Mouse (Mus musculus) ES-Bruce4 (cell line): ENCODE data around the gene Spesp1. TPM values are rescaled to one million over a fixed set of nuclear protein-coding genes. Genes with fewer than 3 reads are reported as not detected.

Source experiments
- H3K27ac ChIP-seq: 2 replicates; pipeline ENCODE4 v1.5.1; 2012; ENCODE audit warnings: low read length, inconsistent platforms; ENCODE audit not compliant: insufficient read depth
- H3K27me3 ChIP-seq: 2 replicates; pipeline ENCODE4 v1.6.1; 2012; ENCODE audit warnings: mild to moderate bottlenecking, low read length, inconsistent platforms; ENCODE audit not compliant: control insufficient read depth, poor library complexity, insufficient read depth, severe bottlenecking
- H3K36me3 ChIP-seq: 2 replicates; pipeline ENCODE4 v1.6.1; 2012; ENCODE audit warnings: inconsistent platforms, mild to moderate bottlenecking, low read length, moderate library complexity; ENCODE audit not compliant: control insufficient read depth, poor library complexity, insufficient read depth, severe bottlenecking
- H3K4me1 ChIP-seq: one replicate; pipeline ENCODE4 v1.8.1; 2011; ENCODE audit warnings: low read length; ENCODE audit not compliant: control insufficient read depth, insufficient read depth
- H3K4me3 ChIP-seq: 2 replicates; pipeline ENCODE4 v1.5.1; 2011; ENCODE audit warnings: low read depth, mild to moderate bottlenecking, low read length
- H3K9ac ChIP-seq: 2 replicates; pipeline ENCODE4 v1.6.1; 2012; ENCODE audit warnings: low read depth, mild to moderate bottlenecking, inconsistent platforms; ENCODE audit not compliant: poor library complexity, severe bottlenecking
- H3K9me3 ChIP-seq: replicated peaks from 2 replicates; pipeline ENCODE4 v1.6.1; 2012; ENCODE audit warnings: mild to moderate bottlenecking, low read length, inconsistent platforms; ENCODE audit not compliant: control insufficient read depth, poor library complexity, insufficient read depth, severe bottlenecking
- CTCF ChIP-seq: IDR thresholded peaks from one replicate; pipeline ENCODE4 v1.8.1; 2011; ENCODE audit warnings: low read depth, low read length
- EP300 ChIP-seq: IDR thresholded peaks from 2 replicates; pipeline ENCODE4 v1.6.1; 2011; ENCODE audit warnings: low read depth, low read length; ENCODE audit not compliant: insufficient read depth
- POLR2A ChIP-seq: IDR thresholded peaks from one replicate; pipeline ENCODE4 v1.8.1; 2011; ENCODE audit warnings: low read length; ENCODE audit not compliant: insufficient read depth
- polyA plus RNA-seq: library from polyadenylated mRNA; stranded (reverse); fragments of >200 nt; gene quantifications from 2 replicates; pipeline ENCODE4 v1.2.4, GENCODE M21; 2011; ENCODE audit warnings: low read depth; ENCODE audit not compliant: missing spikeins, insufficient read depth, insufficient read length

Gene Spesp1
- polyA plus RNA-seq, 1 experiment = not detected

GRCm38 (mm10) chr9:62255896-62256576 is 26.0 kb downstream of the Spesp1 start:
- H3K27ac ChIP-seq = no peak overlapping the region
- H3K9me3 ChIP-seq = no peaks in the 10 kb centered on the region
- H3K9ac ChIP-seq = no peak overlapping the region
- no peaks in the 10 kb centered on the region for H3K4me1 ChIP-seq
- no peaks in the 10 kb centered on the region for H3K36me3 ChIP-seq
- H3K4me3 ChIP-seq = no peak overlapping the region
- no peaks in the 10 kb centered on the region; the same call in 1 of the 2 replicates for H3K27me3 ChIP-seq
- TF ChIP-seq EP300 (no peak), CTCF (no peak), POLR2A (no peak)

- H3K9me3 ChIP-seq = no peaks in the 10 kb centered on the region
- no peaks in the 10 kb centered on the region; the same call in 1 of the 2 replicates for H3K27me3 ChIP-seq
- no peak overlapping the region for H3K4me3 ChIP-seq
- H3K4me1 ChIP-seq = no peaks in the 10 kb centered on the region
- H3K27ac ChIP-seq = no peak overlapping the region
- no peaks in the 10 kb centered on the region for H3K36me3 ChIP-seq
- H3K9ac ChIP-seq = no peak overlapping the region
- peak; percentile 31 for TF ChIP-seq CTCF
- TF ChIP-seq EP300 = no peak
- no peak for TF ChIP-seq POLR2A
Measured at GRCm38 (mm10) chr9:62253736-62254443, 28.1 kb downstream of the Spesp1 start.

- Histone ChIP-seq H3K9ac (no peak overlapping the region), H3K4me3 (no peak overlapping the region), H3K36me3 (no peaks in the 10 kb centered on the region), H3K27ac (no peak overlapping the region), H3K4me1 (no peaks in the 10 kb centered on the region), H3K9me3 (no peaks in the 10 kb centered on the region), H3K27me3 (no peaks in the 10 kb centered on the region; the same call in 1 of the 2 replicates)
- TF ChIP-seq POLR2A = no peak
- no peak for TF ChIP-seq CTCF
- TF ChIP-seq EP300 = no peak
Measured at GRCm38 (mm10) chr9:62250296-62250695, 31.7 kb downstream of the Spesp1 start.

- TF ChIP-seq POLR2A (no peak), CTCF (no peak), EP300 (no peak)
- Histone ChIP-seq H3K36me3 (no peaks in the 10 kb centered on the region), H3K4me3 (no peak overlapping the region), H3K27ac (no peak overlapping the region), H3K9me3 (no peaks in the 10 kb centered on the region), H3K27me3 (no peaks in the 10 kb centered on the region), H3K9ac (no peak overlapping the region), H3K4me1 (no peaks in the 10 kb centered on the region)
Measured at GRCm38 (mm10) chr9:62246380-62246942, 35.5 kb downstream of the Spesp1 start.

- Histone ChIP-seq H3K4me1 (no peaks in the 10 kb centered on the region), H3K9me3 (no peaks in the 10 kb centered on the region), H3K36me3 (no peaks in the 10 kb centered on the region), H3K4me3 (no peak overlapping the region), H3K27ac (no peak overlapping the region), H3K9ac (no peak overlapping the region), H3K27me3 (no peaks in the 10 kb centered on the region)
- TF ChIP-seq POLR2A (no peak), CTCF (peak; percentile 50)
Measured at GRCm38 (mm10) chr9:62245612-62246379, 36.2 kb downstream of the Spesp1 start.
